Mouse (Mus musculus) spleen, adult 18-20 months (tissue): ENCODE measurements at regions not wholly inside any gene's neighbourhood (a gene's known extent, or its start where the extent isn't known, plus 50 kb on each side); places are given as distances from the start of the nearest gene placed in this dataset.

Experiments
- DNase-seq, 2 experiments: peaks; one replicate each; pipeline ENCODE4 v3.0.0; 2022; ENCODE audit warnings: mixed read lengths in 2 of 2

GRCm38 (mm10) chr8:6577868-6578634 lies 1472.9 kb upstream of the Slc10a2 start:
- no peak for DNase-seq

GRCm38 (mm10) chr8:6575241-6575640 lies 1470.1 kb upstream of the Slc10a2 start:
- DNase-seq, result no peak

GRCm38 (mm10) chr8:6573492-6573891 lies 1468.3 kb upstream of the Slc10a2 start:
- no peak for DNase-seq

- DNase-seq, result peak; percentile 11 to 64
These were observed 1467.0 kb upstream of the Slc10a2 start for GRCm38 (mm10) chr8:6572066-6572665.

GRCm38 (mm10) chr8:6550965-6551364 lies 1445.8 kb upstream of the Slc10a2 start:
- DNase-seq, result no peak

- no peak for DNase-seq
These were observed 1422.0 kb upstream of the Slc10a2 start for GRCm38 (mm10) chr8:6527171-6527570.

- no peak for DNase-seq
These were observed 1410.9 kb upstream of the Slc10a2 start for GRCm38 (mm10) chr8:6515882-6516682.

- DNase-seq, result no peak
These were observed 1387.3 kb upstream of the Slc10a2 start for GRCm38 (mm10) chr8:6492453-6492852.

- no peak for DNase-seq
These were observed 1376.8 kb upstream of the Slc10a2 start for GRCm38 (mm10) chr8:6481966-6482365.

GRCm38 (mm10) chr8:6471089-6471488 lies 1365.9 kb upstream of the Slc10a2 start:
- no peak for DNase-seq

- DNase-seq, result no peak
These were observed 1351.5 kb upstream of the Slc10a2 start for GRCm38 (mm10) chr8:6456553-6457180.

- no peak for DNase-seq
These were observed 1343.2 kb upstream of the Slc10a2 start for GRCm38 (mm10) chr8:6448301-6448700.

GRCm38 (mm10) chr8:6439069-6439468 lies 1333.9 kb upstream of the Slc10a2 start:
- no peak for DNase-seq
